Mouse (Mus musculus): ENCODE results near the gene Lims1. TPM values are rescaled to one million over a fixed set of nuclear protein-coding genes. Genes with fewer than 3 reads are reported as not detected.
A peak's percentile ranks its signal among the peaks of the same experiment; 100 is the strongest.

Gene Lims1
- polyA plus RNA-seq, 1 experiment from 2014 or later: 57.2 TPM

GRCm38 (mm10) chr10:58386997-58387396 lies 63.7 kb downstream of the Lims1 start:
- ATAC-seq (ENCODE audit: low FRiP score) (no peak), DNase-seq (ENCODE audit: low spot score) (no peak)
- no peaks in the 10 kb centered on the region; the same call in 1 of the 2 replicates for H3K36me3 ChIP-seq (replicated peaks; ENCODE audit: control insufficient read depth, insufficient read depth)
- no peak overlapping the region for H3K4me2 ChIP-seq (replicated peaks)
- no peaks in the 10 kb centered on the region for H3K27me3 ChIP-seq (ENCODE audit: control insufficient read depth, insufficient read depth, low read length)
- no peak overlapping the region for H3K9ac ChIP-seq
- H3K4me3 ChIP-seq (replicated peaks; ENCODE audit: low read length): no peak overlapping the region
- H3K4me1 ChIP-seq (replicated peaks; ENCODE audit: control insufficient read depth, insufficient read depth, low read length): peaks cover 25% of the 10 kb centered on the region
- no peak overlapping the region for H3K27ac ChIP-seq
- no peaks in the 10 kb centered on the region for H3K9me3 ChIP-seq (ENCODE audit: control insufficient read depth, low read length)
- WGBS: 98% methylated on average over 3 of the region's 3 CpGs

DNA sequence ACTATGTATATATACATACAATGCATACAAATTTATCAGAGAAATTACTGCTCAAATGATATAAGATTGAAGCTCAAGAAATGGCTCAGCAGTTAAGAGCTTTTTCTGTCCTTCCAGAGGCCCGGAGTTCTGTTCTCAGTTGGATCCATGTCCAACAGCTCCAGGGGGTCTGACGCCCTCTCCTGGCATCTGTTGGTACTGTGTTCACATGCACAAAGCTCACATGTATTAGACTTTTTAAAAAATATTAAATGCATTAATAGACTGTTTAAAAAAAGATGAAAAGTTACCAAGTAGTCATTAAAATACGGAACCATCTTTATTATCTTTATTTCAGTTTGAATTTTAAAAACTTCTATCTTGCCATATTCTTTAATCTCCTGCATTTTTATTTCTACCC lies 65.4 kb downstream of the Lims1 start:
- DNase-seq (ENCODE audit: low spot score) (no peak), ATAC-seq (ENCODE audit: low FRiP score) (no peak)
- Histone ChIP-seq H3K4me2 (replicated peaks) (no peak overlapping the region), H3K36me3 (replicated peaks; ENCODE audit: control insufficient read depth, insufficient read depth) (no peaks in the 10 kb centered on the region; the same call in 1 of the 2 replicates), H3K27ac (no peak overlapping the region), H3K9me3 (ENCODE audit: control insufficient read depth, low read length) (no peaks in the 10 kb centered on the region), H3K9ac (no peak overlapping the region), H3K27me3 (ENCODE audit: control insufficient read depth, insufficient read depth, low read length) (no peaks in the 10 kb centered on the region), H3K4me1 (replicated peaks; ENCODE audit: control insufficient read depth, insufficient read depth, low read length) (peaks cover 11% of the 10 kb centered on the region), H3K4me3 (replicated peaks; ENCODE audit: low read length) (no peak overlapping the region)
- 81% methylated on average over 3 of the region's 3 CpGs for WGBS

DNA sequence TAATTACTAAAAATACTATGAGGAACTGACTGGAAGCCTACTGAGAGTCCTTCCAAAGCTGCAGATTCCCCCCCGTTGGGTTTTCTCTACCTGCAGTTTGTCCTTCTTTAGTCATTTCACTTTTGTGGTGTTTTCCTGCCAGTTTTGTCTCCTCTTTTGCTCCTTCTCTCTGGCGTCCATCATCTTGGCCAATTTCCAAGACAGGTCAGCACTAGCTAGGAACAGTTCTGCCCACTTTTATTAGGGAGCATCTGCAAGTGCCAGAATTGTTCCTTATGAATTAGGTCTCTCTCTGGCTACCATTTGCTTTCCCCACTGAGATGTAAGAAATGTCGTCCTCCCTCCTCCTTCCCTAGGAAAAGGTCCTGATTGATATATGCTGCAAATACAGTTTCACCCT lies 65.9 kb downstream of the Lims1 start:
- WGBS: 69% methylated on average over 3 of the region's 3 CpGs
- Histone ChIP-seq H3K9ac (no peak overlapping the region), H3K27ac (no peak overlapping the region), H3K4me1 (replicated peaks; ENCODE audit: control insufficient read depth, insufficient read depth, low read length) (peaks cover 6% of the 10 kb centered on the region; the same call in 1 of the 2 replicates), H3K4me2 (replicated peaks) (no peak overlapping the region), H3K4me3 (replicated peaks; ENCODE audit: low read length) (no peak overlapping the region), H3K36me3 (replicated peaks; ENCODE audit: control insufficient read depth, insufficient read depth) (no peaks in the 10 kb centered on the region; the same call in 1 of the 2 replicates), H3K27me3 (ENCODE audit: control insufficient read depth, insufficient read depth, low read length) (no peaks in the 10 kb centered on the region), H3K9me3 (ENCODE audit: control insufficient read depth, low read length) (no peaks in the 10 kb centered on the region)
- ATAC-seq (ENCODE audit: low FRiP score) (no peak), DNase-seq (ENCODE audit: low spot score) (no peak)

DNA sequence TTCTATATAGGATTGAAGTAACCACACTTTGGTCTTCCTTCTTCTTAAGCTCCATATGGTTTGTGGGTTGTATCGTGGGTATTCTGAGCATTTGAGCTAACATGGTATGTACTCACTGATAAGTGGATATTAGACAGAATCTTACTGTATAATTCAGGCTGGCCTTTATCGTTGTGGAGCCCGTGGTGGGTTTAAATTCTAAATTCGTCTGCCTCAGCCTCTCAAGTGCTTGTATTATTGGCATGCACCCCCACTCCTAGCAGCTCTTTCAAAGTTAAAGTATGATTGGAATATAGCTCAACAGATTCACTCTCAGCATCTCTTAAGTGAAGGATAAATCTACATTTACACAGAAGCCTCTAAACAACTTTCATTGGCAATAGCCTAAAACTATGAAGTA lies 69.2 kb downstream of the Lims1 start:
- H3K9ac ChIP-seq: no peak overlapping the region
- no peak overlapping the region for H3K4me2 ChIP-seq (replicated peaks)
- no peaks in the 10 kb centered on the region for H3K27me3 ChIP-seq (ENCODE audit: control insufficient read depth, insufficient read depth, low read length)
- H3K36me3 ChIP-seq (replicated peaks; ENCODE audit: control insufficient read depth, insufficient read depth): no peaks in the 10 kb centered on the region; the same call in 1 of the 2 replicates
- ATAC-seq (ENCODE audit: low FRiP score) (no peak), DNase-seq (ENCODE audit: low spot score) (no peak)
- H3K27ac ChIP-seq: no peak overlapping the region
- WGBS: 86% methylated on average over 4 of the region's 4 CpGs
- no peak overlapping the region for H3K4me3 ChIP-seq (replicated peaks; ENCODE audit: low read length)
- H3K9me3 ChIP-seq (ENCODE audit: control insufficient read depth, low read length): no peaks in the 10 kb centered on the region
- no peaks in the 10 kb centered on the region for H3K4me1 ChIP-seq (replicated peaks; ENCODE audit: control insufficient read depth, insufficient read depth, low read length)

- no peak overlapping the region for H3K9ac ChIP-seq
- H3K27me3 ChIP-seq (ENCODE audit: control insufficient read depth, insufficient read depth, low read length): no peaks in the 10 kb centered on the region
- 92% methylated on average over 7 of the region's 7 CpGs for WGBS
- H3K27ac ChIP-seq: no peak overlapping the region
- DNase-seq (ENCODE audit: low spot score): no peak
- H3K9me3 ChIP-seq (ENCODE audit: control insufficient read depth, low read length): no peaks in the 10 kb centered on the region
- H3K36me3 ChIP-seq (replicated peaks; ENCODE audit: control insufficient read depth, insufficient read depth): no peaks in the 10 kb centered on the region
- no peak overlapping the region for H3K4me3 ChIP-seq (replicated peaks; ENCODE audit: low read length)
- H3K4me2 ChIP-seq (replicated peaks): no peak overlapping the region
- H3K4me1 ChIP-seq (replicated peaks; ENCODE audit: control insufficient read depth, insufficient read depth, low read length): no peaks in the 10 kb centered on the region
- ATAC-seq (ENCODE audit: low FRiP score): no peak
Observed at GRCm38 (mm10) chr10:58393026-58394014, 70.1 kb downstream of the Lims1 start.

DNA sequence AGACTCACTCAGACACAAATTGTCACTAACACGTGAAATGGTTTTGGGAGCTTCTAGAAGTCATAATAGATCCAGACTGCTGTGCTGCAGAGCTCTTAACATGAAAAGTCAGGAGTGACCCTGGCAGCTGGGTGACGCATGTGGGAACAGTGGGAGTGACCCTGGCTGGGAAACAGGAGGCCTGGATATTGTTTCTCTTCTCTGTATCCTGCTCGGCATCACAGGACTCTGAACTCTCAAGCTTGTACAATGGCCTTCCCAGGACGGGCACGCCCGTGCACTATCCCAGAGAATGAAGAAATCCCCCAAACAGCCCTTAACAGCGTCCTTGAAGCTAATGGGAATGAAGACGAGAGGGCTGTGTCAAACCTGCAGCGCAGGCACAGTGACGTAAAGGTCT lies 70.9 kb downstream of the Lims1 start:
- Histone ChIP-seq H3K27me3 (ENCODE audit: control insufficient read depth, insufficient read depth, low read length) (no peaks in the 10 kb centered on the region), H3K9me3 (ENCODE audit: control insufficient read depth, low read length) (no peaks in the 10 kb centered on the region), H3K4me3 (replicated peaks; ENCODE audit: low read length) (no peak overlapping the region), H3K4me1 (replicated peaks; ENCODE audit: control insufficient read depth, insufficient read depth, low read length) (no peaks in the 10 kb centered on the region), H3K36me3 (replicated peaks; ENCODE audit: control insufficient read depth, insufficient read depth) (no peaks in the 10 kb centered on the region), H3K27ac (peak overlapping the region; percentile 9; the same call in 1 of the 2 replicates), H3K4me2 (replicated peaks) (no peak overlapping the region), H3K9ac (no peak overlapping the region)
- 66% methylated on average over 10 of the region's 10 CpGs for WGBS
- ATAC-seq (ENCODE audit: low FRiP score): no peak
- DNase-seq (ENCODE audit: low spot score): no peak

DNA sequence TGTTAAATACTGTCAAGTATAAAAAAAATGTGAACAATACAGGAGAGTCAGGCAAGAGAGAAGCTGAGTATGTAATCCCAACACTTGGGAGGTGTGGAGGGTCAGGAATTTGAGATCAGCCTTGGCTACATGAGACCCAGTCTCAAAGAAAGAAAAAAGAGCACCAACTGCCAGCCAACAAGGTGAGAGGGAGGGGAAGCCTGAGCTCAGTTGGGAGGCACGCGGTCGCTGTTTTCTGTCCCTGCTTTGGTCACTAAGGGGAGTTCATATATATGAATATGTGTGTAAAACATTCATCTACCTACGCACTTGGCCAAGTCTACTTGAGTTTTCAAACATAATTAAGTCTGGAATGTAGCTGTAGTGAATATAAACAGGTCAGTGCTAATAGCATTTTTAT lies 72.0 kb downstream of the Lims1 start:
- ATAC-seq (ENCODE audit: low FRiP score) (no peak), DNase-seq (ENCODE audit: low spot score) (no peak)
- no peaks in the 10 kb centered on the region for H3K27me3 ChIP-seq (ENCODE audit: control insufficient read depth, insufficient read depth, low read length)
- no peak overlapping the region for H3K9ac ChIP-seq
- no peak overlapping the region for H3K27ac ChIP-seq
- no peaks in the 10 kb centered on the region for H3K4me1 ChIP-seq (replicated peaks; ENCODE audit: control insufficient read depth, insufficient read depth, low read length)
- H3K4me2 ChIP-seq (replicated peaks): no peak overlapping the region
- WGBS: 96% methylated on average over 4 of the region's 4 CpGs
- H3K9me3 ChIP-seq (ENCODE audit: control insufficient read depth, low read length): no peaks in the 10 kb centered on the region
- H3K36me3 ChIP-seq (replicated peaks; ENCODE audit: control insufficient read depth, insufficient read depth): no peaks in the 10 kb centered on the region
- H3K4me3 ChIP-seq (replicated peaks; ENCODE audit: low read length): no peak overlapping the region

DNA sequence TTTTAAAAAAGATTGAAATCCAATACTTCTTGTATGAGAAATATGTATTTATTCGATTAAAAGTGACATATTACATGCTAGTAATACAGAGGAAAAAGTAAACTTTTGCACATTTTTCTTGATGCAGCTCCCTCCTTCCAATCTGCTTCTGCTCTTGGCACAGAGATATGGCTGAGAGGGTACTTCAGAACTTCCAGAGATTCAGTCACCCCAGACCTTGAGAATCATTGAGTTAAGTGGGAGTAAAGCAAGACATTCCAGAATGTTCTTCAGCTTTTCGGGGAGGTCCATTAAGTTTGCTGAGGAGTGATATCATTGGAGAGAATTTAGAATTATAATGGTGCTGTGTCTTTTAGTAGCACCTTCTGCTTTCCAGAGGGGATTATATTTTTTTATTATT lies 72.5 kb downstream of the Lims1 start:
- H3K9me3 ChIP-seq (ENCODE audit: control insufficient read depth, low read length): no peaks in the 10 kb centered on the region
- no peaks in the 10 kb centered on the region for H3K4me1 ChIP-seq (replicated peaks; ENCODE audit: control insufficient read depth, insufficient read depth, low read length)
- 97% methylated on average over 2 of the region's 2 CpGs for WGBS
- no peaks in the 10 kb centered on the region for H3K27me3 ChIP-seq (ENCODE audit: control insufficient read depth, insufficient read depth, low read length)
- no peak overlapping the region for H3K4me2 ChIP-seq (replicated peaks)
- no peak overlapping the region for H3K27ac ChIP-seq
- no peak overlapping the region for H3K9ac ChIP-seq
- DNase-seq (ENCODE audit: low spot score): no peak
- no peak for ATAC-seq (ENCODE audit: low FRiP score)
- H3K36me3 ChIP-seq (replicated peaks; ENCODE audit: control insufficient read depth, insufficient read depth): no peaks in the 10 kb centered on the region
- no peak overlapping the region for H3K4me3 ChIP-seq (replicated peaks; ENCODE audit: low read length)

DNA sequence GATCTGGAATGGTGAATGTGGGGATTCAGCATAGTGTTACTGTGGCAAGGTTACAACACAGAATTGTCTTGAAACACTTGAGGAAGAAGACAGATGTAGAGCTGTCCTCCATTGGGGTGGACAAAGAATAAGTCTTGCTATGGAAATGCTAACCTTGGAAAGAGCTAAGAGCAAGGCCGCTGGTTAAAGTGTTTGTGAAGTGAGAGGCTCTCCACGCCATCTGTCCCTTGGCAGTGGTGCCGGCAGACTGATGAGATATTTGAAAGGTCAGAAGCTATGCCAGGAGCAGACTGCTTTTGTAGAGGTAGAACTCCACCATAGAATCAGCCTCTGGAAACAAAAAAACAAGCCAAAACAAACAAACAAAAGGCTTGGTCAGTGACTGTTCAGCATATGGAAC lies 73.3 kb downstream of the Lims1 start:
- H3K27ac ChIP-seq: no peak overlapping the region
- no peaks in the 10 kb centered on the region for H3K4me1 ChIP-seq (replicated peaks; ENCODE audit: control insufficient read depth, insufficient read depth, low read length)
- no peak for DNase-seq (ENCODE audit: low spot score)
- H3K9me3 ChIP-seq (ENCODE audit: control insufficient read depth, low read length): no peaks in the 10 kb centered on the region
- H3K4me3 ChIP-seq (replicated peaks; ENCODE audit: low read length): no peak overlapping the region
- H3K9ac ChIP-seq: no peak overlapping the region
- no peak overlapping the region for H3K4me2 ChIP-seq (replicated peaks)
- ATAC-seq (ENCODE audit: low FRiP score): no peak
- no peaks in the 10 kb centered on the region for H3K27me3 ChIP-seq (ENCODE audit: control insufficient read depth, insufficient read depth, low read length)
- WGBS: 71% methylated on average over 3 of the region's 3 CpGs
- peaks cover 5% of the 10 kb centered on the region; the same call in 1 of the 2 replicates for H3K36me3 ChIP-seq (replicated peaks; ENCODE audit: control insufficient read depth, insufficient read depth)
